Mouse (Mus musculus): ENCODE results near the gene Ppp1cb. TPM values are rescaled to one million over a fixed set of nuclear protein-coding genes. Genes with fewer than 3 reads are reported as not detected.
A peak's percentile ranks its signal among the peaks of the same experiment; 100 is the strongest.

Ppp1cb gene
- polyA plus RNA-seq, 1 experiment from 2014 or later: 219 TPM

- ATAC-seq (ENCODE audit: low FRiP score, low TSS enrichment): no peak
- H3K9me3 ChIP-seq (ENCODE audit: control insufficient read depth, low read length): no peaks in the 10 kb centered on the region
- H3K9ac ChIP-seq (ENCODE audit: low read depth, low read length): no peak overlapping the region
- H3K4me1 ChIP-seq (ENCODE audit: control insufficient read depth, insufficient read depth, low read length): 0 out of 2 replicates have a peak, but pooled peaks cover 5% of the 10 kb centered on the region
- no peak overlapping the region for H3K4me2 ChIP-seq (replicated peaks; ENCODE audit: low read depth, low read length)
- 53% methylated on average over 2 of the region's 2 CpGs for WGBS
- H3K36me3 ChIP-seq (ENCODE audit: control insufficient read depth, insufficient read depth, low read length): no peaks in the 10 kb centered on the region
- no peaks in the 10 kb centered on the region for H3K27me3 ChIP-seq (ENCODE audit: control insufficient read depth, insufficient read depth, low read length)
- H3K27ac ChIP-seq (ENCODE audit: low read depth, low read length): no peak overlapping the region
- H3K4me3 ChIP-seq (ENCODE audit: low read length): no peak overlapping the region
These were observed 20.1 kb upstream of the Ppp1cb start for GRCm38 (mm10) chr5:32438564-32438922.

- Histone ChIP-seq H3K9ac (ENCODE audit: low read depth, low read length) (no peak overlapping the region), H3K4me3 (ENCODE audit: low read length) (no peak overlapping the region), H3K27me3 (ENCODE audit: control insufficient read depth, insufficient read depth, low read length) (no peaks in the 10 kb centered on the region), H3K27ac (ENCODE audit: low read depth, low read length) (no peak overlapping the region; the same call in 1 of the 2 replicates), H3K4me2 (replicated peaks; ENCODE audit: low read depth, low read length) (no peak overlapping the region), H3K36me3 (ENCODE audit: control insufficient read depth, insufficient read depth, low read length) (no peaks in the 10 kb centered on the region), H3K9me3 (ENCODE audit: control insufficient read depth, low read length) (no peaks in the 10 kb centered on the region), H3K4me1 (ENCODE audit: control insufficient read depth, insufficient read depth, low read length) (0 out of 2 replicates have a peak, but pooled peaks cover 5% of the 10 kb centered on the region)
- ATAC-seq (ENCODE audit: low FRiP score, low TSS enrichment): no peak
- 17% methylated on average over 3 of the region's 3 CpGs for WGBS
These were observed 17.3 kb upstream of the Ppp1cb start for GRCm38 (mm10) chr5:32441336-32441735.

- no peak for ATAC-seq (ENCODE audit: low FRiP score, low TSS enrichment)
- H3K36me3 ChIP-seq (ENCODE audit: control insufficient read depth, insufficient read depth, low read length): no peaks in the 10 kb centered on the region
- H3K4me1 ChIP-seq (ENCODE audit: control insufficient read depth, insufficient read depth, low read length): 0 out of 2 replicates have a peak, but pooled peaks cover 5% of the 10 kb centered on the region
- H3K9ac ChIP-seq (ENCODE audit: low read depth, low read length): no peak overlapping the region
- WGBS: 84% methylated on average over 4 of the region's 4 CpGs
- no peaks in the 10 kb centered on the region for H3K9me3 ChIP-seq (ENCODE audit: control insufficient read depth, low read length)
- H3K27me3 ChIP-seq (ENCODE audit: control insufficient read depth, insufficient read depth, low read length): no peaks in the 10 kb centered on the region
- H3K4me2 ChIP-seq (replicated peaks; ENCODE audit: low read depth, low read length): no peak overlapping the region
- no peak overlapping the region for H3K27ac ChIP-seq (ENCODE audit: low read depth, low read length)
- H3K4me3 ChIP-seq (ENCODE audit: low read length): no peak overlapping the region
These were observed 16.6 kb upstream of the Ppp1cb start for GRCm38 (mm10) chr5:32441992-32442575.

GRCm38 (mm10) chr5:32443906-32444305, 14.7 kb upstream of the Ppp1cb start:
- H3K9ac ChIP-seq (ENCODE audit: low read depth, low read length): no peak overlapping the region
- H3K9me3 ChIP-seq (ENCODE audit: control insufficient read depth, low read length): no peaks in the 10 kb centered on the region
- 90% methylated on average over 3 of the region's 3 CpGs for WGBS
- H3K4me3 ChIP-seq (ENCODE audit: low read length): no peak overlapping the region
- no peak overlapping the region for H3K4me2 ChIP-seq (replicated peaks; ENCODE audit: low read depth, low read length)
- H3K36me3 ChIP-seq (ENCODE audit: control insufficient read depth, insufficient read depth, low read length): no peaks in the 10 kb centered on the region
- no peak overlapping the region for H3K27ac ChIP-seq (ENCODE audit: low read depth, low read length)
- H3K4me1 ChIP-seq (ENCODE audit: control insufficient read depth, insufficient read depth, low read length): 0 out of 2 replicates have a peak, but pooled peaks cover 5% of the 10 kb centered on the region
- no peak for ATAC-seq (ENCODE audit: low FRiP score, low TSS enrichment)
- no peaks in the 10 kb centered on the region for H3K27me3 ChIP-seq (ENCODE audit: control insufficient read depth, insufficient read depth, low read length)

- ATAC-seq (ENCODE audit: low FRiP score, low TSS enrichment): no peak
- Histone ChIP-seq H3K27ac (ENCODE audit: low read depth, low read length) (no peak overlapping the region), H3K4me1 (ENCODE audit: control insufficient read depth, insufficient read depth, low read length) (0 out of 2 replicates have a peak, but pooled peaks cover 5% of the 10 kb centered on the region), H3K4me2 (replicated peaks; ENCODE audit: low read depth, low read length) (no peak overlapping the region), H3K9me3 (ENCODE audit: control insufficient read depth, low read length) (no peaks in the 10 kb centered on the region), H3K36me3 (ENCODE audit: control insufficient read depth, insufficient read depth, low read length) (no peaks in the 10 kb centered on the region), H3K9ac (ENCODE audit: low read depth, low read length) (no peak overlapping the region), H3K27me3 (ENCODE audit: control insufficient read depth, insufficient read depth, low read length) (no peaks in the 10 kb centered on the region), H3K4me3 (ENCODE audit: low read length) (no peak overlapping the region)
- WGBS: 39% methylated on average over 11 of the region's 11 CpGs
These were observed 13.2 kb upstream of the Ppp1cb start for GRCm38 (mm10) chr5:32445287-32445921.

GRCm38 (mm10) chr5:32446394-32446793, 12.2 kb upstream of the Ppp1cb start:
- no peaks in the 10 kb centered on the region for H3K9me3 ChIP-seq (ENCODE audit: control insufficient read depth, low read length)
- no peaks in the 10 kb centered on the region for H3K36me3 ChIP-seq (ENCODE audit: control insufficient read depth, insufficient read depth, low read length)
- no peak overlapping the region for H3K4me2 ChIP-seq (replicated peaks; ENCODE audit: low read depth, low read length)
- no peak overlapping the region for H3K9ac ChIP-seq (ENCODE audit: low read depth, low read length)
- 0 out of 2 replicates have a peak, but pooled peaks cover under 1% of the 10 kb centered on the region for H3K4me1 ChIP-seq (ENCODE audit: control insufficient read depth, insufficient read depth, low read length)
- WGBS: 72% methylated on average over 5 of the region's 5 CpGs
- no peaks in the 10 kb centered on the region for H3K27me3 ChIP-seq (ENCODE audit: control insufficient read depth, insufficient read depth, low read length)
- ATAC-seq (ENCODE audit: low FRiP score, low TSS enrichment): no peak
- no peak overlapping the region for H3K27ac ChIP-seq (ENCODE audit: low read depth, low read length)
- H3K4me3 ChIP-seq (ENCODE audit: low read length): no peak overlapping the region

- no peak for ATAC-seq (ENCODE audit: low FRiP score, low TSS enrichment)
- H3K9ac ChIP-seq (ENCODE audit: low read depth, low read length): no peak overlapping the region
- no peak overlapping the region for H3K4me3 ChIP-seq (ENCODE audit: low read length)
- no peaks in the 10 kb centered on the region for H3K4me1 ChIP-seq (ENCODE audit: control insufficient read depth, insufficient read depth, low read length)
- no peaks in the 10 kb centered on the region for H3K27me3 ChIP-seq (ENCODE audit: control insufficient read depth, insufficient read depth, low read length)
- no peak overlapping the region for H3K27ac ChIP-seq (ENCODE audit: low read depth, low read length)
- no peaks in the 10 kb centered on the region for H3K36me3 ChIP-seq (ENCODE audit: control insufficient read depth, insufficient read depth, low read length)
- no peaks in the 10 kb centered on the region for H3K9me3 ChIP-seq (ENCODE audit: control insufficient read depth, low read length)
- no peak overlapping the region for H3K4me2 ChIP-seq (replicated peaks; ENCODE audit: low read depth, low read length)
These were observed 11.8 kb upstream of the Ppp1cb start for GRCm38 (mm10) chr5:32446810-32447209.

- H3K27me3 ChIP-seq (ENCODE audit: control insufficient read depth, insufficient read depth, low read length): no peaks in the 10 kb centered on the region
- H3K9me3 ChIP-seq (ENCODE audit: control insufficient read depth, low read length): no peaks in the 10 kb centered on the region
- under 1% methylated on average over 40 of the region's 63 CpGs for WGBS
- peak overlapping the region; percentile 100 for H3K9ac ChIP-seq (ENCODE audit: low read depth, low read length)
- peak overlapping the region; percentile 38; the same call in 1 of the 2 replicates for H3K4me2 ChIP-seq (replicated peaks; ENCODE audit: low read depth, low read length)
- H3K27ac ChIP-seq (ENCODE audit: low read depth, low read length): peak overlapping the region; percentile 99
- peaks cover 22% of the 10 kb centered on the region; the same call in 1 of the 2 replicates for H3K4me1 ChIP-seq (ENCODE audit: control insufficient read depth, insufficient read depth, low read length)
- no peaks in the 10 kb centered on the region for H3K36me3 ChIP-seq (ENCODE audit: control insufficient read depth, insufficient read depth, low read length)
- ATAC-seq (ENCODE audit: low FRiP score, low TSS enrichment): peak; percentile 78
- H3K4me3 ChIP-seq (ENCODE audit: low read length): peak overlapping the region; percentile 91
These were observed 723 bp downstream of the Ppp1cb start for GRCm38 (mm10) chr5:32459251-32459881.
